Mouse (Mus musculus): ENCODE data around the gene Ttc30a2. TPM values are rescaled to one million over a fixed set of nuclear protein-coding genes. Genes with fewer than 3 reads are reported as not detected.
"Not testable (repeated sequence)": the region's sequence is repeated elsewhere in the genome, so short reads cannot be mapped to it uniquely, and the experiment has no call there.

The Ttc30a2 gene
- polyA plus RNA-seq, 1 experiment = 0.30 TPM

DNA sequence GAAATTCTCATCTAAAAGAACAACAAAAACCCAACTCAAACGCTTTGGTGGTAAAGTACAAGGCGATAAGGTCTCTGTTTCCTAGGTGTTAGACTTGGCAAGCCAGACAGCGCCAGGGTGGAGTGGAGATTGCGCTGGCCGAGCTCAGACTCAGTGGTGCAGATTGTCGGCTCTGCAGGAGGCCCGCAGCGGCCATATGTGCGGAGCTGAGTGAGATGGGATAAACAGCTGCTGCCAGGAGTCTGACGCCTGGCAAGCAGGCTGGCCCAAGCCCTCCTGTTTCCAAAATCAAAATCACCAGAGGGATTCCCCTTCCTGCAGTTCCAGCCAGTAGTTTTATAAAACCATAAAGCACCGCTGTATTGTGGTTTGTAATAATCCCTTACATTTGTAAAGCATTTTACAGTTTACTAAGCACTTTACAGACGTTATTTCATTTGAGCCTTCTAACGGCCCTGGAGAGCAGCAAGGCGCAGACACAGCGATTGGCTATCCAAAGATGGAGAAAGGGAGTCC, 18.1 kb downstream of the Ttc30a2 start:
- TF ChIP-seq GATA1 (IDR thresholded peaks at IDR 0.05; ENCODE audit: borderline replicate concordance, low read length) = no peak
- no peak for TF ChIP-seq FLI1 (IDR thresholded peaks at IDR 0.05; ENCODE audit: low read length)
- H3K4me1 ChIP-seq = peaks cover 22% of the 10 kb centered on the region
- no peak overlapping the region for H3K4me3 ChIP-seq (replicated peaks)
- H3K9me3 ChIP-seq = no peaks in the 10 kb centered on the region; the same call in 1 of the 2 replicates
- H3K27me3 ChIP-seq (replicated peaks) = peaks cover 16% of the 10 kb centered on the region
- no peaks in the 10 kb centered on the region for H3K36me3 ChIP-seq (replicated peaks; ENCODE audit: low read length)

DNA sequence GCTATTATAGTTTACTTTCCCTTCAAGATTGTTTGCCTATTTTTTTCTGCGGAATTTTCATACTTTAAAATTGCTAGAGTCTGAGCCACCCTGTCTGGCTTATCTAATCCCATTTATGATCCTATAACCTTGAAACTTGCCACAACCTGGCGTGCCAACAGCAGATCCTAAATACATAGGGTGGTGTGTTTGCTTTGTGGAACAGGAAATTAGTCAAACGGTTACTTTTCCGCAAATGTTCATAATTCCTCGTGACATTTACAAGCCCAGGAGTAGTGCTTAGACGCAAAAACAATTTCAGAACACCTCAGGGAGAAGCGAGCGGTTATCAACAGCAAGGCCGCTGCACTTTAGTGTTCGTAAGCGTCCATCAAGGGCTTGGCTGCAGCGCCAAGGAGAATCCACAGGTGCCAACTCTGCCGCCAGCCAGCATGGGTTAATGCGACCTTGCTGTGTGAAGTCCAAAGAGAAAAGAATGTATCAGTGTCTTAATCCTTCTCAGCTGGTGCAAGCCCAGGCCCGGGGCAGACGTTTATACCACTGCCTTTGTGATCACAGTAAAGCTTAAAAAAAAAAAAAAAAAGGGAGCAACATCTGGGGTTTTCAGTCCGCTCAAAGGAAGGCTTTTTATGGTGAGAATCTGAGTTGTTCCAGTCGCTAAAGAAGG, 18.7 kb downstream of the Ttc30a2 start:
- H3K9me3 ChIP-seq = no peaks in the 10 kb centered on the region; the same call in 1 of the 2 replicates
- no peaks in the 10 kb centered on the region for H3K36me3 ChIP-seq (replicated peaks; ENCODE audit: low read length)
- TF ChIP-seq FLI1 (IDR thresholded peaks at IDR 0.05; ENCODE audit: low read length) = no peak
- H3K4me3 ChIP-seq (replicated peaks) = no peak overlapping the region
- H3K4me1 ChIP-seq = peaks cover 17% of the 10 kb centered on the region
- H3K27me3 ChIP-seq (replicated peaks) = peaks cover 16% of the 10 kb centered on the region

DNA sequence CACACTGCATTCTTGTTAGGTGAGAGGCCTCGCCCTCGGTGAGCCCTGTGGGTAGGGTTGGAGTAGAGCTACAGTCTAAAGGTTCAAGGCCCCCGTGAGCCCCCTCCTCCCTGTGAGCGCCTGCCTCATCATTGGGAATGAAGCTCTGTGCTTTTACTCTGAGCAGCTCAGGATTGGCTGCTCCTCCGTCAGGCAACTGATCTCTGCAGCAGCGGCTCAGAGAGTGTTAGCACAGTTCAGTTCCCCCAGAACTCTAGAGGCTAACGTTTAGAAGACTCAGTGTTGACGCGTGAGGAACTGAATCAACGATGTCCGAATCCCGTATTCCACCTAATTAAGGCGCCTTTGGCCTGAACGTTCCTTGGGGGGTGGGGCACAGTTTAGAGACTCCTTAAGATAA, 22.3 kb downstream of the Ttc30a2 start:
- no peaks in the 10 kb centered on the region for H3K36me3 ChIP-seq (replicated peaks; ENCODE audit: low read length)
- H3K9me3 ChIP-seq = no peaks in the 10 kb centered on the region; the same call in 1 of the 2 replicates
- H3K4me1 ChIP-seq = peaks cover 12% of the 10 kb centered on the region
- TF ChIP-seq GATA1 (IDR thresholded peaks at IDR 0.05; ENCODE audit: borderline replicate concordance, low read length) (no peak), FLI1 (IDR thresholded peaks at IDR 0.05; ENCODE audit: low read length) (no peak)
- H3K4me3 ChIP-seq (replicated peaks) = no peak overlapping the region
- H3K27me3 ChIP-seq (replicated peaks) = peaks cover 20% of the 10 kb centered on the region

DNA sequence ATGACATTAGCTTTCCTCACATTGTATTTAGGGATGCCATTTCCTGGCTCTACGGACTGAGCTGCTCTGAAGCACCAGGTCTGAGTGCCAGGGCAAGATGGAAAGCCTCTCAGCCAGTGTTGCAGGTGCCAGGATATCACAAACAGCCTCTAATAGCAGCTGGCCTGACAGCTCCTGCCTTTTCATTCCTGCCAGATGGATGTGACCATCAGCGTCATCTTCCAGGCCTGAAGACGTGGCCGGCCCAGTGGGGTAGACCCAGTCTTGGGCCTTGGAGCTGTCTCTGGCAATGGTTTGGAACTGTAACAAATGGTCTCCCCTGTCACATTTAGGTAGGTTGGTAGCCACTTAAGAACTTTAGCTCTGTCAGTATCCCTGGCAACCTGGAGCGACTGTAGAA, 24.6 kb downstream of the Ttc30a2 start:
- TF ChIP-seq GATA1 (IDR thresholded peaks at IDR 0.05; ENCODE audit: borderline replicate concordance, low read length) = no peak
- TF ChIP-seq FLI1 (IDR thresholded peaks at IDR 0.05; ENCODE audit: low read length) = no peak
- Histone ChIP-seq H3K4me1 (peaks cover 6% of the 10 kb centered on the region), H3K27me3 (replicated peaks) (peaks cover 18% of the 10 kb centered on the region), H3K36me3 (replicated peaks; ENCODE audit: low read length) (no peaks in the 10 kb centered on the region), H3K9me3 (no peaks in the 10 kb centered on the region; the same call in 1 of the 2 replicates), H3K4me3 (replicated peaks) (no peak overlapping the region)

DNA sequence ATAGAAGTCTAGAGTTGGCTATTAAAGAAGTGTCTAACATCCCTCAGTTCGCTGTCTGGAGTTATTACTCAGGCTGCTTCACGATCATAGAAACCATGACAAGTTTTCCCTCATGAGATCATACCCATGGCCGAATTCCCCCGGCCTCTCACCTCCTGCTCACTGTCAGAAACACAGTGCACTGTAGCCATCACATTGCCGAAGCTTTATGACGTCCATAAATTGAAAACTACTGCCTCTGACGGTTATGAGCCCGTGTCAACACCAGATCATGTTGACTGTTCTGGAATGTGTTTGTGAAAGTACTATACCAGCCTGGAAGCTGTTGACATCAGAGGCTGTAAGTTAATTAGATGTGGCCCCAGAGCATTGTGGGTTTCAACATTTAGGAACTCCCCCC, 27.3 kb downstream of the Ttc30a2 start:
- TF ChIP-seq GATA1 (IDR thresholded peaks at IDR 0.05; ENCODE audit: borderline replicate concordance, low read length) (no peak), FLI1 (IDR thresholded peaks at IDR 0.05; ENCODE audit: low read length) (no peak)
- Histone ChIP-seq H3K36me3 (replicated peaks; ENCODE audit: low read length) (no peaks in the 10 kb centered on the region), H3K4me3 (replicated peaks) (no peak overlapping the region), H3K27me3 (replicated peaks) (peaks cover 18% of the 10 kb centered on the region), H3K4me1 (peaks cover 6% of the 10 kb centered on the region), H3K9me3 (peaks cover 2% of the 10 kb centered on the region; the same call in 1 of the 2 replicates)

DNA sequence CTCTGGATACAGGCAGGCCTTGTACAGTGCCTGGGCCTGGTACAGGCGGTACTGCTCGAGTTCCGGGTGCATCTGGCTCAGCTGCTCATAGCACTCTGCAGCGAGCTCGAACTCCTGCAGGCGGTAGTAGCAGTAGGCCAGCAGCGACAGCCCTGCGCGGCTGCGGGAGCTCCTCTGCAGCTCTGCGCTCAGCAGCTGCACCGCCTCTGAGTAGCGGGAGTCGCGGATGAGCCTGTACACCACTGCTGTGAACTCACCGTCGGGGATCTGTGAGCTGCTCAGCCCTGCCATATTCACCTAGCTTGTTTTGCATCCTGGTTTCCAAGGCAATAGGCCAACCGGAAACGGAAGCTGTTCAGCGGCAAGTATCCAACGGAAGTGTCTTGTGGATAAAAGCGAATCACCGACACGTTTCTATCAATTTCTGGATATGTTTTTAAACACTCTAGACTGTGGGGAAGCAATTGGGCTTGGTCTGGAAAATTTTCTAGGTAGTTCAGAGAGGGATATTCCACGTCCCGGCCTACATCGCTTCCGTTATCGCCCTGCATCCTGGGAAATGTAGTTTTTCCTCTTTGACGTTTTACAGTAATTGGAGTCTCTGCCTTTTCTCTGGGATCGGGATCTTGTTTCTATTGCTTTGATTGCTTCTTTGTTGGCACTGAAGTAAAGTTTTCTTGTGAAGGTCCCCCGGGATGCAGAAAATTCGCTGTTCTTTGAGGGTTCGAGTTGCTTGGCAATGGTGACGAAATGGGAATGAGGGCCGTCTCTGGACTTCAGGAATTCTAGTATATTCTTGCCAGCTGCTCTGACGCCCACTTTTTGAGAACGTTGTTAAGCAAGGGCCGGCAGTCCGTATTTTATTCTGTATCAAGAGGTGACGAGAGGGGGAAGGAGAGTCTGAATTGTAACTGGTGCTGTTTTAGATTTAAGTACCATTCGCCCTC, 39.6 kb downstream of the Ttc30a2 start, which contains the start of gene Ttc30b:
Gene Ttc30b, minus strand, starts transcription at position 469 of the 947 bp plus-strand sequence.
- Histone ChIP-seq H3K4me1 (peaks cover 10% of the 10 kb centered on the region), H3K4me3 (replicated peaks) (peak within 1 kb of the TSS; percentile 93), H3K9me3 (no peaks in the 10 kb centered on the region), H3K36me3 (replicated peaks; ENCODE audit: low read length) (no peaks in the 10 kb centered on the region), H3K27me3 (replicated peaks) (no peaks in the 10 kb centered on the region)
- TF ChIP-seq GATA1 (IDR thresholded peaks at IDR 0.05; ENCODE audit: borderline replicate concordance, low read length) (no peak), FLI1 (IDR thresholded peaks at IDR 0.05; ENCODE audit: low read length) (0 out of 2 replicates have a peak, but pooled peaks have one; percentile 29)

DNA sequence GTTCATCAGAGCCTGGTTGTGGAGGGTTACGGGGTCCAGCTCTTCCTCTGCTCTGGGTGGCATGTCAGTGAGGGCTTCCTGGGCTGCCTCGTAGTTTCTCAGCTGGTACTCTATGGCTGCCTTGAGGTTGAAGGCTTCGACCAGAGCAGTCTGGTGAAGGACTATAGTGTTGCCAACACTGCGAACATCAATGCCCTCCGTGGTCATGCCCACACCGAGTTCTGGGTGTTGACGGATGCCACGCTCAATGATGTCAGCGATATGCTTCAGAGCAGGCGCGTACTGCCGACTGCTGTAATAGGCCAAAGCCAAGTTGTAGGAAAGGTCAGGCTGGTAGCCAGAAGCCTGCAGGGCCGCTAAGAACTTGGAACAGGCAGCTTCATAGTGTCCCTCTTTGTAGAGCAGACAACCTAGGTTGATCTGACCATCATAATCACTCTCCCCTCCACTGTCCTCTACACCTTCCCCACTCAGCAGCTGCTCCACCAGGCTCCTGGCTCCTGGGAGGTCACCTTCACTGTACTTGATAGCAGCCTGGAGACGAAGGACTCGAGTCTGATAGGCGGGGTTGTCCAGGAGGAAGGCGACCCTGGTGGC, 40.4 kb downstream of the Ttc30a2 start:
- not testable (repeated sequence) for H3K9me3 ChIP-seq; H3K4me1 ChIP-seq; H3K36me3 ChIP-seq (replicated peaks; ENCODE audit: low read length); H3K27me3 ChIP-seq (replicated peaks)
- peak overlapping the region; percentile 88 for H3K4me3 ChIP-seq (replicated peaks)

DNA sequence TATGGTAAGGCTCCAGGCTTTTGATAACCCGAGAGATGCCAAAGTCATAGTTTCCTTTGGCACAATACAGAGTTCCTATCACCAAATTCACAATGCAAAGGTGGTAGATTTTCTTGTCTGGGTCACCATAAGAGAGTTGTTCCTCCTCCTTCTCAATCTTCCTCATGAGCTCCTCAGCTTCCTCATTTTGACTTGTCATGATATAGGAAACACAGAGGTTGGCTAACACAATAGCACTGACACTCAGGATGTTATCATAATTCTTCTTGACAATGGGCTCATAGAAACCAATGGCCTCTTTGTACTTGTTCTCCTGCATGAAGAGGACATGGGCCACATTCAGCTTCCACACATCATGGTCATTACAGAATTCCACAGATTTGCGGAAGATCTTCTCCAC, 41.3 kb downstream of the Ttc30a2 start:
- peaks cover 12% of the 10 kb centered on the region for H3K36me3 ChIP-seq (replicated peaks; ENCODE audit: low read length)
- not testable (repeated sequence) for H3K27me3 ChIP-seq (replicated peaks); H3K9me3 ChIP-seq; H3K4me1 ChIP-seq; H3K4me3 ChIP-seq (replicated peaks)

DNA sequence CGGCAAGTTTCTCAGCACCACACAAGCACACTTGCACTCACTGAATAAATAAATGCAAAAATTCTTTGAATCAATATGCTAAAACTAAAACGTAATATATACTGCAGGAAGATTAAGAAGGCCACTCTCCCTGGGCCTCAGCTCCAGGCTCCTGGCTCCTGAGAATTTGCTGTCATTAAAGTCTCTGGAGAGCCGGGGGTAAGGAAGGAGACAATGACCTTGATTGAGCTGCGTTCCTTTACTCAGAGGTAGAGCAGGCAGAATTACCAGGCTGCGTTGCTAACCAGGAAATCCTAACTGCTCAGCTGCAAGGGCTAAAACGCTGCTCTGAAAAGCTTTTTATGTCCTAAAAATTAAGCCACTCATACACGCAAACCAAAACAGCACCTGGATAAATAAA, 44.4 kb downstream of the Ttc30a2 start:
- Histone ChIP-seq H3K4me1 (peaks cover 4% of the 10 kb centered on the region), H3K36me3 (replicated peaks; ENCODE audit: low read length) (peaks cover 41% of the 10 kb centered on the region), H3K4me3 (replicated peaks) (no peak overlapping the region), H3K9me3 (no peaks in the 10 kb centered on the region), H3K27me3 (replicated peaks) (no peaks in the 10 kb centered on the region)
- TF ChIP-seq FLI1 (IDR thresholded peaks at IDR 0.05; ENCODE audit: low read length) (no peak), GATA1 (IDR thresholded peaks at IDR 0.05; ENCODE audit: borderline replicate concordance, low read length) (no peak)

DNA sequence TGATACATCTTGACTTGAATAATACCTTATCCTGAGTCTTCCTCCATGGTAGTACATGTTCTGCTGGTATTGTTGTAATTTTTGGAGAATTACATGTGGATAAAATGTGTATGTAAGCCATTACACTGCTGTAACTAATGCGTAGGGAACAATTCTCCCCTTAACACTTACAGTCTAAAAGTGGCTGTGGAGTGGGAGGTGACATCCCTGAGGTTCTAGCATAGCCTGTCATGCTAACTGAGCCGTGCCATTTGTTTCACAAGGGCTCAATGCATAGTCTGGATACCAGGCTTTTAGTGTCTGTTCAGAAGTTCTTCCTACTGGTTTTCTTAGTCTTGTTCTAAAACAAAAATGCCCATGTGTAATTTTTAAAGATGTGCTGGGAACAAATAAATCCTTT, 47.0 kb downstream of the Ttc30a2 start:
- TF ChIP-seq GATA1 (IDR thresholded peaks at IDR 0.05; ENCODE audit: borderline replicate concordance, low read length) (no peak), FLI1 (IDR thresholded peaks at IDR 0.05; ENCODE audit: low read length) (no peak)
- Histone ChIP-seq H3K4me1 (no peaks in the 10 kb centered on the region), H3K9me3 (no peaks in the 10 kb centered on the region), H3K27me3 (replicated peaks) (no peaks in the 10 kb centered on the region), H3K4me3 (replicated peaks) (no peak overlapping the region), H3K36me3 (replicated peaks; ENCODE audit: low read length) (peaks cover 60% of the 10 kb centered on the region)
